ENCODE assay signal across 8 mouse cellular contexts in genomic region chr1:55027253-55027801, GRCm38 (mm10). TPM values are rescaled to one million over a fixed set of nuclear protein-coding genes. Genes with fewer than 3 reads are reported as not detected.
DNase-seq lines count a peak whose midpoint lies in the region; ATAC-seq lines count a peak whose summit lies in the region.

Gene Sf3b1, minus strand, starts transcription at chr1:55027481.

- ATAC-seq in hematopoietic stem cell, adult 5-6 weeks (replicated peaks in 1 of 2; ENCODE audit: insufficient read depth in 1 of 2, low FRiP score in 2 of 2, low TSS enrichment in 1 of 2, low read depth in 1 of 2, poor library complexity in 2 of 2, severe bottlenecking in 2 of 2) = peak; percentile 86 to 88
- peak; percentile 99 for ATAC-seq in lung, embryonic 16.5 days (ENCODE audit: low read depth)

- H3K36me3 ChIP-seq in lung, embryonic 16.5 days (ENCODE audit: control insufficient read depth, insufficient read depth, low read length) = no peaks in the 10 kb centered on the region

- no peaks in the 10 kb centered on the region for H3K9me3 ChIP-seq in lung, embryonic 16.5 days (ENCODE audit: control insufficient read depth, low read length)

- peak; percentile 98 for DNase-seq in MEL-GATA-1-ER (ENCODE audit: extremely low read depth, low read depth)
- peak; percentile 93 for DNase-seq in cerebellum, adult 8-10 months
- peak; percentile 96 for DNase-seq in forelimb bud, embryonic 11.5 days (ENCODE audit: low read depth, low spot score)
- peak; percentile 86 for DNase-seq in layer of hippocampus, adult 9-10 months (ENCODE audit: low spot score)
- peak; percentile 85 for DNase-seq in ovary, postnatal 10 days (ENCODE audit: low spot score)
- peak; percentile 94 for DNase-seq in thymus, postnatal 10 days (ENCODE audit: low spot score in 2 of 2)

- H3K4me1 ChIP-seq in lung, embryonic 16.5 days (replicated peaks; ENCODE audit: control insufficient read depth, insufficient read depth, low read length) = peaks cover 7% of the 10 kb centered on the region

- H3K9ac ChIP-seq in lung, embryonic 16.5 days (ENCODE audit: low read length) = peak within 1 kb of the TSS; percentile 99

- peak within 1 kb of the TSS; percentile 94 for H3K4me3 ChIP-seq in lung, embryonic 16.5 days (ENCODE audit: low read length)

- peak within 1 kb of the TSS; percentile 95 for H3K27ac ChIP-seq in lung, embryonic 16.5 days (ENCODE audit: low read length)

- H3K27me3 ChIP-seq in lung, embryonic 16.5 days (ENCODE audit: control insufficient read depth, insufficient read depth, low read depth, low read length) = no peaks in the 10 kb centered on the region

- H3K4me2 ChIP-seq in lung, embryonic 16.5 days (ENCODE audit: low read depth, low read length) = peak within 1 kb of the TSS; percentile 77

- 2% methylated on average over 46 of the region's 46 CpGs for WGBS in lung, embryonic 16.5 days

RNA-seq across cellular contexts. Expression of gene Sf3b1, which starts in this region (rescaled TPM):
- 416 and 452 TPM in 2 replicates for total RNA-seq in hematopoietic stem cell, adult 5-6 weeks (2017)
- polyA plus RNA-seq in lung, embryonic 16.5 days (2015; fragmentation: Nextera tagmentation; extraction: Ambion mirVana) = 293 and 321 TPM in 2 replicates

Comparison
In these comparisons a context has a peak if more than half of its experiments do, and no peak if none do; other contexts are left out.
1. Peak in every context shown above with its lines: DNase-seq, ATAC-seq, H3K4me3 ChIP-seq and H3K27ac ChIP-seq.